Mouse (Mus musculus) activated CD4-positive, CD25-positive, alpha-beta regulatory T cell, adult 4 months (primary cell): ENCODE results near the gene Slc38a6. TPM values are rescaled to one million over a fixed set of nuclear protein-coding genes. Genes with fewer than 3 reads are reported as not detected.

Experiments
- ATAC-seq: one replicate; pipeline ENCODE4 v1.8.0; 2017
- polyA plus RNA-seq, 2 experiments: library from polyadenylated mRNA; unstranded; fragments of 100-300 nt; shearing (Covaris generic); gene quantifications; one replicate each; pipeline ENCODE4 v1.2.1; 2017

Gene Slc38a6
- polyA plus RNA-seq, 2 experiments from 2014 or later, result 5.5 to 8.7 TPM

GRCm38 (mm10) chr12:73394571-73394970 lies 108.0 kb downstream of the Slc38a6 start:
- no peak for ATAC-seq

GRCm38 (mm10) chr12:73399426-73399825 lies 112.8 kb downstream of the Slc38a6 start:
- ATAC-seq, result no peak

GRCm38 (mm10) chr12:73400481-73401025 lies 114.0 kb downstream of the Slc38a6 start:
- no peak for ATAC-seq

- no peak for ATAC-seq
Measured at GRCm38 (mm10) chr12:73401520-73402130, 115.0 kb downstream of the Slc38a6 start.

GRCm38 (mm10) chr12:73402137-73402712 lies 115.6 kb downstream of the Slc38a6 start:
- ATAC-seq, result no peak

GRCm38 (mm10) chr12:73402851-73403665 lies 116.5 kb downstream of the Slc38a6 start:
- no peak for ATAC-seq

Other genes starting within 250 kb of the Slc38a6 start
- gene Six1, start 232.9 kb upstream of the Slc38a6 start, polyA plus RNA-seq, result not detected
- under 1 TPM in 1 of 2 experiments, not detected in 1; 0.34 TPM for gene Six4, start 173.3 kb upstream of the Slc38a6 start, polyA plus RNA-seq
- 10 to 100 TPM; 30.1 to 33.1 TPM for gene Mnat1, start 163.1 kb upstream of the Slc38a6 start, polyA plus RNA-seq
- gene Trmt5, start 69 bp upstream of the Slc38a6 start, polyA plus RNA-seq, result 10 to 100 TPM; 14.9 to 20.9 TPM